Mouse (Mus musculus): ENCODE data around the gene Palm. TPM values are rescaled to one million over a fixed set of nuclear protein-coding genes. Genes with fewer than 3 reads are reported as not detected.

Palm gene
- polyA plus RNA-seq, 1 experiment from 2014 or later, result 240 TPM

DNA sequence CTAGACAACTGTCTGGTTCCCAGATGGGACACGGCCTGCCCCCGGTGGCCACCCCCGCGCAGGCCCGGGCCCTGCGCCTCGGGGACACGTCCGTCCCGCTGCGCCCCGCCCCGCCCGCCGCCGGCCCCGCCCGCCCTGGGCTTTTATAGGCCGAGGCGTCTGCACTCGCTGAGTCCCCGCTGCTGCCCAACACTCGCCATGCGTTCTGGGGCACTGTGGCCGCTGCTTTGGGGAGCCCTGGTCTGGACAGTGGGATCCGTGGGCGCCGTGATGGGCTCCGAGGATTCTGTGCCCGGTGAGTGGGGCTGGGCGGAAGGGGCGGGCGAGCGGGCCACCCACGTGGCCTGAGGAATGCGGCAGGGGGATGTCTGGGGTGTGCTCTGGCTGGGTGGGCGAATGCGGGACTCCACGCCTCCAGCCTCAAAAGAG is 16.3 kb upstream of the Palm start, which contains the start of gene Fstl3:
Fstl3 (plus strand) TSS at position 170 of the 429 bp plus-strand sequence.
- 2% methylated on average over 37 of the region's 39 CpGs for WGBS
- no peak within 1 kb of the TSS for H3K27ac ChIP-seq
- peak within 1 kb of the TSS; percentile 46 for H3K4me2 ChIP-seq
- H3K4me1 ChIP-seq (replicated peaks), result peaks cover 37% of the 10 kb centered on the region
- peaks cover 63% of the 10 kb centered on the region for H3K27me3 ChIP-seq
- peak within 1 kb of the TSS; percentile 60 for H3K9ac ChIP-seq
- no peak for ATAC-seq (ENCODE audit: low FRiP score)
- H3K9me3 ChIP-seq, result no peaks in the 10 kb centered on the region
- peak within 1 kb of the TSS; percentile 26 for H3K4me3 ChIP-seq
- no peaks in the 10 kb centered on the region for H3K36me3 ChIP-seq

DNA sequence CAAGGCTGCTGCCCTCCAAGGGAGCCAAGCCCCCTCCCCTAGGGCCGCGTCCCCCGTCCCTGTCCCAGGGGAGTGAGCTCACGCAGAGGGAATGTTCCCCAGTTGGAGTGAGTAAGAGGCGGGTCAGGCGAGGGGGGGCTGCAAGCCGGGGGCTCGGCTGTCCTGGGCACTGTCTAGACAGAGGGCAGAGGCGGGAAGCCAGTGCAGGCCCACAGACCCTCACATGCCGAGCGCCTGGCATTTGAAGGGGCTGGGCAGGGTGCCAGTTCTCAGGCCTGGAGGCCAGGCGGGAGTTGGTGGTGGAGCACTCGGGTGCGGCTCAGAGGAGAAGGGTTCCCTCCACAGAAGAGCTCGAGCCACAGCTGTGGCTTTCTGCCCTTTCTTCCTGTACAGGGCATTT is 15.4 kb upstream of the Palm start:
- no peak for ATAC-seq (ENCODE audit: low FRiP score)
- Histone ChIP-seq H3K27me3 (peaks cover 70% of the 10 kb centered on the region), H3K4me2 (no peak overlapping the region), H3K4me1 (replicated peaks) (peaks cover 37% of the 10 kb centered on the region), H3K27ac (no peak overlapping the region), H3K4me3 (no peak overlapping the region), H3K9me3 (no peaks in the 10 kb centered on the region), H3K36me3 (no peaks in the 10 kb centered on the region), H3K9ac (no peak overlapping the region)
- WGBS, result 10% methylated on average over 15 of the region's 15 CpGs

DNA sequence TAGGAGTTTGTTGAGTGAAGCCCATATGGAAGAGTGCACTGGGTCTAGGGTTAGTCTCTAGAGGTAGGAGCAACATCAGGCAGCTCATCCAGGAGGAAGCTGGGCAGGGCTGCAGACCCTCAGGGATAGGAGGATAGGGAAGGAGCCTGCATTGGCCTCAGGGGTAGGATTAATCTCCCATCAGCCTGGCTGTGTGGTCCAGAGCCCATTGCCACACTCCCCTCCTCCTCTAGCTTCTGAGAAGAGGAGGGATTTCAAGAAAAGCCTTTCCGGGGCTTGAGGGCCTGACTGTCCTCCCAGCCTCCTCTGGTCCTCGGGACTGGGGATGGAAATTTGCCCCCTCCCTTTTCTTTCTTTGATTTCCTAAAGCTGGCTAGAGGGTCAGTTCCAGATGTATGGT is 14.2 kb upstream of the Palm start:
- no peak for ATAC-seq (ENCODE audit: low FRiP score)
- H3K27me3 ChIP-seq, result peaks cover 78% of the 10 kb centered on the region

DNA sequence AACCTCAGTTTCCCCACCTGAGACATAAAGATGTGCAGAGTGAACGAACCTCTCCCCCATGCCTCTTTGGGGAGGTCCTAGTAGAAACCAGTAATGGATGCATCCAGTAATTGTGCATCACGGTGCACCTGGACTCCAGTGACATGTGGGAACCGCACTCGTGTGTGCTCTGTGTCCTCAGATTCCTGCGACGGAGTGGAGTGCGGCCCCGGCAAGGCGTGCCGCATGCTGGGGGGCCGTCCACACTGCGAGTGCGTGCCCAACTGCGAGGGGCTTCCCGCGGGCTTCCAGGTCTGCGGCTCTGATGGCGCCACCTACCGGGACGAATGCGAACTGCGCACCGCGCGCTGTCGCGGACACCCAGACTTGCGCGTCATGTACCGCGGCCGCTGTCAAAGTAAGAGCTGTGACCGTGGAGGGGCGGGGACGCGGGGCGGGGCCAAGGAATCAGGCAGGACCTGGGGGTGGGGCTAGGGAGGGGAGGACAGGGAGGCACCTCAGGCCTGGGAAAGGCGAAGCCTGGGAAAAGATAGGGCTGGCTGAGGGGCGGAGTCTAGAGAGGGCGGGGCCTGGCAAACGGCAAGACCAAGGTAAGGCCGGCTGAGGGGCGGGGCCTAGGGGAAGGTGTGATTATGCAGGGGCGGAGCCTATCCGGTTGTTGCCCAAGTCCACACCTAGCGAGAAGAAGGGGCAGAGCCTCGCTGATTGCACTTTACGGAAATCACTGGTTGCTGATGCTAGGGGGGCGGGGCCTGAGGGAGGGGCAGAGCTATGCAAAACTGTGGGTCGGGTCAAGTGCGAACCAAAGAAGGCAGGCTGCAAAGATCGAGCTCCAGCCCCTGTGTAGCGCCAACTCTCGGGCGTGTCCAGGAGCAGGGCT is 13.3 kb upstream of the Palm start:
- no peaks in the 10 kb centered on the region for H3K9me3 ChIP-seq
- peak overlapping the region; percentile 67 for H3K4me2 ChIP-seq
- peak overlapping the region; percentile 60 for H3K9ac ChIP-seq
- H3K36me3 ChIP-seq, result no peaks in the 10 kb centered on the region
- peak overlapping the region; percentile 12; the same call in 1 of the 2 replicates for H3K27ac ChIP-seq
- H3K4me3 ChIP-seq, result peak overlapping the region; percentile 42
- ATAC-seq (ENCODE audit: low FRiP score), result peak; percentile 91
- 1% methylated on average over 55 of the region's 55 CpGs for WGBS
- peaks cover 45% of the 10 kb centered on the region for H3K4me1 ChIP-seq (replicated peaks)
- H3K27me3 ChIP-seq, result peaks cover 87% of the 10 kb centered on the region

More for the DNA sequence above, 14.2 kb upstream of the Palm start:
- 12% methylated on average over 2 of the region's 2 CpGs for WGBS
- Histone ChIP-seq H3K4me3 (no peak overlapping the region), H3K9me3 (no peaks in the 10 kb centered on the region), H3K4me2 (no peak overlapping the region), H3K27ac (no peak overlapping the region), H3K9ac (no peak overlapping the region), H3K36me3 (no peaks in the 10 kb centered on the region), H3K4me1 (replicated peaks) (peaks cover 39% of the 10 kb centered on the region)

DNA sequence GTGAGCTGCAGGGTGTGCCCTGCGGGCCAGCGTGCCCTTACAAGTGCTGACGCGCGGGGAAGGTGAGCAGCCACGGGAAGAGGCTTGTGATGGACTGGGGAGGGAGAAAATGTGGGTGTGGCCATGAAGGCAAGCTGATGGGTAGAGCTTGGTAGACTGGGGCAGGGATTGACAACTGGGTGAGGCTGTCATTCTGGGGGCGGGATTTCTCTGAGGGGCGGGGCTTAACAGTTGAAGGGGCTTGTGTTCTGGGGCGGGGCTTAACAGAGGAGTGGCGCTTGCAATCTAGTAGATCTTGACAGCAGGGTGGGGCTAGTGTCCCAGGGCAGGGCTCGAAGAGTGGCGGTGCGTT is 12.7 kb upstream of the Palm start:
- WGBS, result 0% methylated on average over 13 of the region's 13 CpGs
- no peaks in the 10 kb centered on the region for H3K36me3 ChIP-seq
- peaks cover 86% of the 10 kb centered on the region for H3K27me3 ChIP-seq
- peak overlapping the region; percentile 42 for H3K4me3 ChIP-seq
- H3K9ac ChIP-seq, result peak overlapping the region; percentile 60
- peak overlapping the region; percentile 67 for H3K4me2 ChIP-seq
- H3K4me1 ChIP-seq (replicated peaks), result peaks cover 45% of the 10 kb centered on the region
- H3K9me3 ChIP-seq, result no peaks in the 10 kb centered on the region
- no peak for ATAC-seq (ENCODE audit: low FRiP score)
- H3K27ac ChIP-seq, result 0 out of 2 replicates have a peak overlapping the region, but pooled peaks have one; percentile 12

DNA sequence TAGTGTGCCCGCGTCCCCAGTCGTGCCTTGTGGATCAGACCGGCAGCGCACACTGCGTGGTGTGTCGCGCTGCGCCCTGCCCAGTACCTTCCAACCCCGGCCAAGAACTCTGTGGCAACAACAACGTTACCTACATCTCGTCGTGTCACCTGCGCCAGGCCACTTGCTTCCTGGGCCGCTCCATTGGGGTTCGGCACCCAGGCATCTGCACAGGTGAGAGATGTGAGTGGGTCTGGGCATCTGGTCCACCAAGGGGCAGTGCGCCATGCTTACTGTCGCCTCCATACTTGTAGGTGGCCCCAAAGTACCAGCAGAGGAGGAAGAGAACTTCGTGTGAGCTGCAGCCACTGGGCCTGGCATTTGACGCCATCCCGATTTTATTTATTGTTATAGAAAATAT is 12.2 kb upstream of the Palm start:
- peaks cover 45% of the 10 kb centered on the region for H3K4me1 ChIP-seq (replicated peaks)
- no peaks in the 10 kb centered on the region for H3K9me3 ChIP-seq
- H3K9ac ChIP-seq, result no peak overlapping the region
- 32% methylated on average over 21 of the region's 21 CpGs for WGBS
- H3K4me2 ChIP-seq, result peak overlapping the region; percentile 67
- peaks cover 82% of the 10 kb centered on the region for H3K27me3 ChIP-seq
- H3K4me3 ChIP-seq, result peak overlapping the region; percentile 42
- H3K27ac ChIP-seq, result no peak overlapping the region
- no peak for ATAC-seq (ENCODE audit: low FRiP score)
- no peaks in the 10 kb centered on the region for H3K36me3 ChIP-seq

DNA sequence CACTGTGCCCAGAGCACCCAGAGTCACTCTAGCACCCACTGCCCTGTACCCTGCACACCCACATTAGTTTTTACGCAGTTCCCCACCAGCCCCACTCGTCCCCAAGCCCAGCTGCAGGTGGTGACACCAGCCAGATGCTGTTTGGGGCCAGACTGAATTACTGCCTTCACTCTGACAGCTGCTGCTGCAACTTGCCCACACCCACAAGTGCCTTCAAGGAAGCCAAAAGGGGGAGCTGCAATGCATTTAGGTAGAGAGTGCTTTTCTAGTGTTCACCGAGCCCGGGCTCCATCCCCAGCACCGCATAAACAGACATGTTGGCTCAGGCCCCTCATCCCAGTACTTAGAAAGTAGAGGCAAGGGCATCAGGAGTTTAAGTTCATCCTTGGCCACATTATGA is 11.4 kb upstream of the Palm start:
- 60% methylated on average over 5 of the region's 5 CpGs for WGBS
- Histone ChIP-seq H3K4me3 (no peak overlapping the region), H3K4me2 (no peak overlapping the region), H3K36me3 (no peaks in the 10 kb centered on the region), H3K4me1 (replicated peaks) (peaks cover 43% of the 10 kb centered on the region), H3K9me3 (no peaks in the 10 kb centered on the region), H3K27ac (no peak overlapping the region), H3K27me3 (peaks cover 74% of the 10 kb centered on the region), H3K9ac (no peak overlapping the region)
- no peak for ATAC-seq (ENCODE audit: low FRiP score)

DNA sequence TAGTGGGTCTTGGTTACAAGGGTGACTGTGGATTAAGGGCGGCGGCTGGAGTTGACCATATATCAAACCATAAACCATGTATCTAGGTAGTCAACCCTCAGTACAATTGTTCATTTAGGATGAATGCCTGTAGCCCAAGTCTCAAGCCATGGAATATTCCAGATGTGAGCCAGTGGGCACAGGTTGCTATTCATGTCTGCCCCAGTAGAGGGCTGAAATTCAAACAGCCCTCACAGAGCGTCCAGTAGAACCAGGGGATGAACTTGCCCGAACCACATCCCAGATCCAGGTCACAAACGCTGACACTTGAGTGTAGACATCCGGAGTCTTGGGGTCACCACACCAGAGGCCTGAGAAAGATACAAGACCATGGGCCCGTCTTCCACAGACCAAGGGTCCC is 10.3 kb upstream of the Palm start:
- peaks cover 63% of the 10 kb centered on the region for H3K27me3 ChIP-seq
- WGBS, result 62% methylated on average over 7 of the region's 7 CpGs
- no peak for ATAC-seq (ENCODE audit: low FRiP score)

DNA sequence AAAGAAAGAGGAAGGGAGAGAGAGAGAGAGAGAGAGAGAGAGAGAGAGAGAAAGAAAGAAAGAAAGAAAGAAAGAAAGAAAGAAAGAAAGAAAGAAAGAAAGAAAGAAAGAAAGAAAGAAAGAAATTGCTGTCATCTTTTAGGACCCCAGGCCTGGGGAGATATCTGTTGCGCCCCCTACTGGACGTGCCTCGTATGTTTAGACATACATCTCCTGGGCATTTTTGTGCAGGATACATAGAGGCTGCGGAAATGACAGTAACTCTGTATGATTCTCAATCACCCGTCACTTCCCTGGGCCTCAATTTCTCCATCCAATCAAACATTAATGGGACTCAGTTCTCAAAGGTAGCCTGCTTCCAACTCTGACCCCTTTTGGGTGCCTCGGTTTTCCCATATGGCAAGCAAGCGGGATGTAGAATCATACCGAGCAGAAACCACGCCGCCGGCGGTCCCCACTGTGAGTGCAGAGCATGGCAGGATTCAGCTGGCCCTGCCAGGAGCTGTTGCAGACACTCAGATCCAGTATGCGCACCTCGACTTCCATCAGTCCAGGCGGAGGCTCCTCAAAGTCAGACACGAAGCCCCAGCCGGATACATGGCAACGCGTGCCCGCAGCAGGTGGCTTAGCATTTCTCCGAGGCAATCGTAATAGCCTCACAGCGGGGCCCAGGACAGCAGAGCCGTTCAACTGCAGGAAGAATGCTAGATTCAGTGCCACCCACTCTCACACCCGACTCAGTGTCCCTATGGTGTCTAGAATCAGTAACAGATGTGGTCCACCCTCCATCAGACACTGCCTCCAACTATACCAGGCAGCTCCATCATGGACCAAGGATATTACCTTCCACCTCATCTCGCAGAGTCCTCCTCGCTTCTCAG is 9.2 kb upstream of the Palm start:
- peaks cover 25% of the 10 kb centered on the region for H3K4me1 ChIP-seq (replicated peaks)
- H3K4me2 ChIP-seq, result no peak overlapping the region
- 39% methylated on average over 27 of the region's 27 CpGs for WGBS
- H3K27me3 ChIP-seq, result peaks cover 52% of the 10 kb centered on the region
- no peak overlapping the region for H3K4me3 ChIP-seq
- no peaks in the 10 kb centered on the region for H3K36me3 ChIP-seq
- no peak for ATAC-seq (ENCODE audit: low FRiP score)
- no peak overlapping the region for H3K9ac ChIP-seq
- no peak overlapping the region for H3K27ac ChIP-seq
- H3K9me3 ChIP-seq, result no peaks in the 10 kb centered on the region

More for the DNA sequence above, 10.3 kb upstream of the Palm start:
- H3K4me2 ChIP-seq, result no peak overlapping the region
- no peak overlapping the region for H3K9ac ChIP-seq
- H3K27ac ChIP-seq, result no peak overlapping the region
- H3K36me3 ChIP-seq, result no peaks in the 10 kb centered on the region
- peaks cover 36% of the 10 kb centered on the region for H3K4me1 ChIP-seq (replicated peaks)
- H3K4me3 ChIP-seq, result no peak overlapping the region
- no peaks in the 10 kb centered on the region for H3K9me3 ChIP-seq

DNA sequence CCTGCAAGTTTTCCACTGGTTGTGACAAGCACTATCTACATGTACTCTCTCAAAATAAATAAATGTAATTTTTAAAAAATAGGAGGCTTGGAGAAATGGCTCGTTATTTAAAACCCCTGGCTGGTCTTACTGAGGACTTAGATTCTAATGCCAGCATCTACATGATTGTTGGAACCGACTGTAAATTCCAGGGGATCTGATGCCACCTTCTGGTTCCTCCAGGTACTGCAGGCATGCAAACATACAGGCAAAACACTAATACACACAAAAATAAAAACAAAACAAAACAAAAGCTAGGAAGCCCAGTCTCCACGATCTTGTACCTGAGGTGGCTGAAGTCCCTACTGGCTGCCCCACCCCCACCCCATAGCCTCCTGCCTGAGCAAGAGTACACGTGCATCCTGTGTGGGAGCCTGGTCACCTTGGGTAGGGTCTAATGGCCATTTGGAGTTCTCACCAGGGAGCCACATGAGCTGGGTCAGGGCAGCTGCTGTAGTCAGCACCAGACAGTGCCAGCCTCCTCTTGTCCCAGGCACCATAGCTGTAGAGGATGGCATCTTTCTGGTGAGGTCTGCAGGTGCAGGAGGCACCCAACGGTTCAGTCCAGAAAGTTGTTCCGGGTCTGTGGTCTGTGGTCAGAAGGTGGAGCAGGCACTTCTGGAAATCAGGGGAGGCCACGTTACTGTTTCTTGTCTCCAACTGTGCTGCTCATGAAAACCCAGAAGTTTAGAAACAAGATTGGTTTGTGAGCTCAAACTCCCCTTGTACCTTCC is 4.8 kb upstream of the Palm start:
- H3K9me3 ChIP-seq, result no peaks in the 10 kb centered on the region
- WGBS, result 40% methylated on average over 7 of the region's 7 CpGs
- peaks cover 18% of the 10 kb centered on the region for H3K27me3 ChIP-seq
- H3K4me2 ChIP-seq, result no peak overlapping the region
- H3K4me1 ChIP-seq (replicated peaks), result peaks cover 13% of the 10 kb centered on the region
- no peaks in the 10 kb centered on the region for H3K36me3 ChIP-seq
- H3K9ac ChIP-seq, result no peak overlapping the region
- H3K27ac ChIP-seq, result no peak overlapping the region
- no peak for ATAC-seq (ENCODE audit: low FRiP score)
- no peak overlapping the region for H3K4me3 ChIP-seq

DNA sequence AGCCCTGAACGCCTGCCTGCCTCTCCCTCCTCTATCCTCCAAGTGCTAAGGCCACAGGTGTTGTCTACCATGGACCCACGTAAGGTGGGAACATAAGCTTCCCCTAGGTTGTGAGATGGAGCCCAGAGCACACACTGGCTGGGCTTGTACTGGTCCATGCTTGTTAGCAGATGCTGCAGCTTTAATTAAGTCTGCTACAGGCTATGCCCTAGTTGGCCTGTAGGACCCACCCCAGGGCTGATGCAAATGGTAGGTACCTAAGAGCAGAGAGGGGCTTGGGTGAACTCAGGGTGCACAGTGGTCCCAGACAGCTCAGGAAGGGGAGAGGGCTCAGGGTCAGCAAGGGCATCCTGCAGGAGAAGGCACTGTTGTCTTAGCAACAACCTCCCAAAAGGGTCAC is 3.8 kb upstream of the Palm start:
- peaks cover 10% of the 10 kb centered on the region for H3K4me1 ChIP-seq (replicated peaks)
- WGBS, result 48% methylated on average over 2 of the region's 2 CpGs
- H3K4me2 ChIP-seq, result no peak overlapping the region
- no peak overlapping the region for H3K27ac ChIP-seq
- H3K9me3 ChIP-seq, result no peaks in the 10 kb centered on the region
- ATAC-seq (ENCODE audit: low FRiP score), result no peak
- peaks cover 11% of the 10 kb centered on the region; the same call in 1 of the 2 replicates for H3K27me3 ChIP-seq
- no peak overlapping the region for H3K9ac ChIP-seq
- H3K4me3 ChIP-seq, result no peak overlapping the region
- no peaks in the 10 kb centered on the region for H3K36me3 ChIP-seq

DNA sequence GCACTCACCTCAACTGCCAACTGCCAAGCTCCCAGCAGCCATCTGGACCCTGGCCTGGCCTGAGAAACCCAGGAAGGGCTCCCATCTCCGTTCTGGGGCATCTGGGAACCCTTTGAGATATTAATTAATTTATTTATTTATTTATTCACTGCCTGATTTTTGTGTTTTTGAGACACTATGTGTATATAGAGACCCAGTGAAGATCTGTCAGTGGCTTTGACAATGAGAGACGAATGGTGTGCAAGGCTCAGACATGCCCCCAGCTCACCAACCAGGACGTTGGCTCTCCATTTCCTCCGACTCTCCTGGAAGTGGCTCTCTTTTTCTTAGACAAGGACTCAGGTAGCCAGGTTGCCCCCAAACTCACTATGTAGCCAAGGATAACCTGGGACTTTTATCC is 2.5 kb upstream of the Palm start, which contains the start of gene Prss57:
Prss57 (minus strand) TSS at position 101 of the 400 bp plus-strand sequence.
- no peak within 1 kb of the TSS for H3K9ac ChIP-seq

More for the DNA sequence above, 2.5 kb upstream of the Palm start, which contains the start of gene Prss57:
- WGBS, result 92% methylated on average over 4 of the region's 4 CpGs
- Histone ChIP-seq H3K4me3 (no peak within 1 kb of the TSS), H3K4me2 (no peak within 1 kb of the TSS), H3K9me3 (no peaks in the 10 kb centered on the region), H3K36me3 (no peaks in the 10 kb centered on the region), H3K27ac (no peak within 1 kb of the TSS), H3K4me1 (replicated peaks) (peaks cover 21% of the 10 kb centered on the region), H3K27me3 (0 out of 2 replicates have a peak, but pooled peaks cover 4% of the 10 kb centered on the region)
- no peak for ATAC-seq (ENCODE audit: low FRiP score)
